Mouse (Mus musculus) T-helper 17 cell (primary cell): ENCODE data around the gene Lbh.

Experiments
- in situ Hi-C, 2 experiments: fragments of 300-600 bp; cut with MboI, MseI; formaldehyde crosslinking; loops; 1 replicate in 1 of 2; 2 replicates in 1 of 2; pipeline ENCODE4 v1.15.1; 2025; ENCODE audit warnings: high pct_unique_total_duplicates in 2 of 2

Lbh gene

DNA sequence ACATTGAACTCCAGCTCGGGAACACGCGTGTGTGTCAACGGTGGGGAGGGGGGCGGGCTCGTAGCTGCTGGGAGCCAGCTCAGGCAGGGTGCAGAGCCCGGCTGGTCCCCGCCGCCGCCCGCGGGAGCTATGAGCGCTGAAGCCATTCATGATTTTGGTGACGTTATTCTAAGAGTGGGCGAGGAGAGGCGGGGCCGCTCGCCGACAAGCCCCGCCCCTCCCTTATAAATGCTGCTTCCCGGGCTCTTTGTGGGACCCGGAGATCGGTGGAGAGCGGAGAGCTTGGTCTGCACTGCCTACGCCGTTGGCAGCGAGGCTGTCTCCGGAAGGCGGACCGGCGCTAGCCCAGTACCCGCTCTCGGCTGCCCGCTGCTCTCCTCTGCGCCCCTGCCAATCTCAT is at the start of gene Lbh:
TSS of gene Lbh (plus strand) at position 253 of the 400 bp plus-strand sequence.
- in situ Hi-C loops, result loop anchor here (5.0 to 10.0 kb wide), 3 partner anchors 89 to 189 kb away; partner anchors contain the start of gene Lclat1 (in 2 of the 2)

DNA sequence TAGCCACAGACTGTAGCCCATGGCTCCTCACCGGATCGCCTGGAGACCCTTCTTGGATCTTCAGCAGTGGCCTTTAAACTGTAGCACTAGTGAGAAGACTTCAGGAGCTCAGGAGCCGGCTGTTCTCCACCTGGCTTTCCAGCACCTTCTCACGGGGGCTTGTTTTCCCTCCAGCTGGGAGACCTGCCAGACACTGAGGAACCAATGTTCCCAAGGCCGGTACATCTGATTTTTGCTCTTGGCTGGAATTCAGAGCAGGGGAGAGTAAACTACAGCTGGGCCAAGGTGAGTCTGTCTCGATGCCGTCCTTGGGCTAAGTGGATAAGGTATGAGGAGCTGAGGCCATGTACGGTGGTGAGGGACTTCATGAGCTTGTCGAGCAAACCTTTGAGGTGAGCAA is 39.1 kb upstream of the Lbh start:
- in situ Hi-C loops, result loop anchor here in 1 of 2 experiments (10.0 kb wide), 1 partner anchor 406 kb away; no protein-coding TSS in a partner anchor

DNA sequence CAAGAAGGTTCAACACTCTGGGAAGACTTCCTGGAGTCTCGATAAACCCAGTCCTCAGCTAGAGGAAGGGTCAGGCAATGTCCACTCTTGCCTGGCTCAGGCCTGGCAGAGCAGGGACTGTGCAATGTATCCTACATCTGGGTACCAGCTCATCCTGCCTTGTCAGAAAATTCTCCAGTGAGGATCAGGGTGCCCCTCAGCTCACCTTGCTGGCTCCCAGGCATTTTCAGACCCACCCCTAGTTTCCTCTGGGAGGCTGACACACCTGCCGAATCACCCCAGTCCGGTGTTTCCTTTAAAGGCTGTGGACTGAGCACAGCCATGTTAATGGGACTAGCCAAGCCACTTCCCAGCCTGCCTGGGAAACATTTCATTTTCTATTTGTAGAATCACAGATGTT is 37.9 kb upstream of the Lbh start:
- in situ Hi-C loops, result no loop called here

DNA sequence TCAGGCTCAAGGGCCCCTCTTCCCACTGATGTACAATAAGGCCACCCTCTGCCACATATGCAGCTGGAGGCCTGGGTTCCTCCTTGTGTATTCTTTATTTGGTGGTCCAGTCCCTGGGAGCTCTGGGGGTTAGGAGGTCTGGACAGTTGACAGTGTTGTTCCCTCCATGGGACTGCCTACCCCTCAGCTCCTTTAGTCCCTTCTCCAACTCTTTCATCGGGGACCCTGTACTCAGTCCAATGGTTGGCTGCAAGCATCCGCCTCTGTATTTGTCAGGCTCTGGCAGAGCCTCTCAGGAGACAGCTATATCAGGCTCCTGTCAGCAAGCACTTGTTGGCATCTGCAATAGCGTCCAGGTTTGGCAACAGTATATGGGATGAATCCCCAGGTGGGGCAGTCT is 37.1 kb upstream of the Lbh start:
- in situ Hi-C loops, result no loop called here

DNA sequence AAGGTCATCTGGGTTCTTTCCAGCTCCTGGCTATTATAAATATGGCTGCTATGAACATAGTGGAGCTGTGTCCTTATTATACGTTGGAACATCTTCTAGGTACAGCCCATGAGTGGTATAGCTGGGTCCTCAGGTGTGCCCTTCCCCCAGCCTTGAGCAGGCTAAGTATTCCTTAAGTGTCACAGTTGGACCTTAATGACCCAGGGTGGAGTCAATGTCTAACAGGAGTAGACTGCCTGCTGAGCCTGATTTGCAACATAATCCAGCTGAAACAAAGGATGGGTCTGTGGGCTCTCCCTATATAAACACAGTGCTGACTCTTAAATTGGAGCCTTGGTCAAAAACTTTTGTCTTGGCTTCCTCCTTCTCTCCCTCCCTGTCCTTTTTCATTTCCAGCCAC is 36.3 kb upstream of the Lbh start:
- in situ Hi-C loops, result no loop called here

DNA sequence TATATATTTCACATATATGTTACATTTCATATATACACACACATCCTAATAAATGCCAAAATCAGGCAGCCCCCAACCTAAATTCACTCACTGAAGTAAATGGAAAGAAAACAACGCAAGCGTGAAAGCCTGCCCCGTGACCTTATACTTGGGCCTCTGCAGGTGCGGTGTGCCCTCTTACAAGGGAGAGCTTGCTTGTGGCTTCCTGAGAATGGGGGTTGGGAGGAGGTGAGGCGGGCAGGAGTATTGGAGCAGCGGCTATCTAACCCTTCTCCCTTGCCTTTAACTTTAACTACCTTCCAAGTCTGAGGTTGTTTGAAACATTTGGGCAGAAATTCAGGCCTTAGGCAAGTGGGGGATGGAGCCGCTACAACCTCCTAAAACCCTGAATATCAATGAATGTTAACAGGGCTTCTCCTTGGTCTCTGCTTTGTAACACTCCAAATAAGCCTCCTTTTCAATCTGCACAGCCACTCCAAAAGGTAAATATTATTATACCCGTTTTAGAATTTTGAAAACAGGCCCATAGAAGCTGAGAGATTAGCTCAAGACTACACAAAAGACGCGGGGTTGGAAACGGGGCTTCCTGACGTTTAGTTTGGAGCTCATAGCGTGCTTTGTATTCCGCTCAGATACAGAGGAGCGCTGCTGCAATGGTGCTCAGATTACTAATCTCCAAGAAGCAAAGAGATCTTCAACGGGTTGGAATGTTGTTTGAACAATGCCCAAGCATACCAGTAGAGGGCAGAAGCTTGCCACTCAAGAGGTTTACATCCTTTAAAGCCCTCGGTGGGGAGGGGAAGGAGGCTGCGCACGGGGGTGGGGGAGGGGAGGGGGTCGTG is 28.3 kb upstream of the Lbh start:
- in situ Hi-C loops, result loop anchor here in 1 of 2 experiments (5.0 kb wide), 1 partner anchor 308 kb away; no protein-coding TSS in a partner anchor

DNA sequence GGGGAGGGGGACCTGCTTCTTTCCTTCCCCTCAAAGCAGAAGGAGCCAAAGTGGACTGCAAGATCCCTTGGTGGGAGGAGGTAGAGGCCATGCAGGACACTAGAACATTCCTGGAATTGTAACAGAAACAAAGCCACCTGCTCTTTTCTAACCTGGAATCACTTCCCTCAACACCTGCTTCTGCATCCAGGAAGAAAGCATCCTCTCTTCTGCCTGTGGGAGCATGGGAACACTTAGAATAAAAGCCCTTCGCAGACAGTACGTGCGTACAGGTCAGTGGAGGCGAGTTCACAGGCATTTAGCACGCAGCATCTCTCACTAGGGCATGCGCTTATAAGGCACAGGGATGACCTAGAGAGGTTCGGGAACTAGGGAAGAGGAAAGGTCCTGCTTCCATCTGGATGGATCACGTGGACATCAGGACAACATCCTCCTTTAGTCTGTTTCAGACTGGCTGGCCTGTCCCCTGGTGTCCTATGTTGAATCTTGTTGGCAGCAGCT is 27.7 kb upstream of the Lbh start:
- in situ Hi-C loops, result loop anchor here in 1 of 2 experiments (5.0 kb wide), 1 partner anchor 307 kb away; no protein-coding TSS in a partner anchor

DNA sequence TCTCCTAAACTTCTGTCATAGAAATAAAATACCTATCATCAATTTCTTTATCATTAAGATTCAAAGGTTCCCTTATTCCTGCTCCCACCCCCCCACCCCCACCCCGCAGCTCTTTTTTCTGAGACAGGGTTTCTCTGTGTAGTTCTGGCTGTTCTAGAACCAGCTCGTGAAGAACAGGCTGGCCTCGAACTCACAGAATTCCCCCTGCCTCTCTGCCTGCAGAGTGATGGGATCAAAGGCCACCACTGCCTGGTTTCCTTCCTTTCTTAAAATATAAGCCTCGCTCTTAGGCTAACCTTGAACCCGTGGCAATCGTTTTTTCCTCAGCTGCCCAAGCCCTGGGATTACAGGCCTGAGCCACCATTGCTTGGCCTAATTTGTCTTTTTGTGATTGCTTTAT is 26.5 kb upstream of the Lbh start:
- in situ Hi-C loops, result loop anchor here in 1 of 2 experiments (5.0 kb wide), 1 partner anchor 306 kb away; no protein-coding TSS in a partner anchor

DNA sequence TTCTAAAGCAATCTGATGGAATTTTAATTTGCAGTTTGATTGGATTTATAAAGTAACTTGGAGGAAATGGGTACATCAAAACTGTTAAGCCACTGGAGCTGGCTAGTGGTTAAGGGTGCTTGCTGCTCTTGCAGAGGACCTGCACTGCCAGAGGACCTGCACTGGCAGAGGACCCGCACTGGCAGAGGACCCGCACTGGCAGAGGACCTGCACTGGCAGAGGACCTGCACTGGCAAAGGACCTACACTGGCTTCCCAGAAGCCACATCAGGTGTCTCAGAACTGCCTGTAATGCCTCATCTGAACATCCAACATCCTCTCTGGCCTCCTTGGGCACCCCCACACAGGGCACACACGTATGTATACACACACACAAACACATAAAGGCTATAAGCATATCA is 22.6 kb upstream of the Lbh start:
- in situ Hi-C loops, result no loop called here

DNA sequence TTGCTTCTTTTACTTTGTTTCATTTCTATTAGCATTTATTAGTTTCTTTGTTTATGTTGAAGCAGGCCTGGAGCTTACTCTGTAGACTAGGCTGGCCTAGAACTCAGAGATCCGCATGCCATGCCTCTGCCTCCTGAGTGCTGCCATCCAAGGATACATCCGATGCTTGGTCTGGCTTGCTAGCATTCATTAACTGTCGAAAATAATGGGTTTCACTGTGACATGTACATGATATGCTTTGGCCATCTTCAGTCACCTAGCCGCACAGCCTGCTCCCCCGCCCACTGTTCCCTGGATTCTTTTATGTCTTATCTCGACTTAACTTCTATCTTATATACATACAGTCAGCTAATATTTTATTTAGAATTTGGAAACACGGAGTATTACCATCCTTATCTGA is 21.0 kb upstream of the Lbh start:
- in situ Hi-C loops, result no loop called here

DNA sequence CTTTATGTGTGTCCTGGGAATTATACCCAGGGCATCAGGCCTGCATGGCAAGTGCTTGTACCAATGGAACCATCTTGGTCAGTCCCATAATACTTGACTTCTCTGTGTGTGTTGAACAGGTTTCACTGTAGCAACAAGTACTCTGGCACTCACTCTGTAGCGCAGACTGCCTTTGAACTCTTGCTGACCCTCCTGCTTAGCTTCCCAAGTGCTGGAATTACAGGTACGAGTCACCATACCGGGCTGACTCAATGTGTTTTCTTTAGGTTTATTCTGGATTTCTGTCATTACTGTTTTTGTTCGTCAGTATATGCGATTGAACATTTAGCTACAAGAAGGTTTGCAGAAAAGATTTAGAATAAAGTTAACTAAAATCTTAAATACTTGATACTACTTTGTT is 20.1 kb upstream of the Lbh start:
- in situ Hi-C loops, result no loop called here

DNA sequence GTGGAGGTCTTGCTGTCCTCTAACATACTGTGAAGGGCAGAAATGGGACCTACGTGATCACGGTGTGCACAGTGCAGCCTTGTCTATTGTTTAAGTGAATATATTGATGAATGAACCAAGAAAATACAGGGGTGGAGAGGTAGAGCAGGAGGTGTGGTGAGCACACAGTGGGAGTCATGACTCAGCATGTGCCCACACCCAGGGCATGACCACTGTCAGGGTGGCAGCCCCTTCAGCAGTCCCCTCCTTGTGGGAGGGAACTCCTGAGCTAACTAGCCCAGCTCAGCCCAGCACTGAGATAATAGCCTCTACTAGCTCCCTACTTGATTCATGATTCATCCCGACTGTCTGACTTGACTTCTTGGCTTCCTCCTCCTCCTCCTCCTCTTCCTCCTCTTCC is 19.3 kb upstream of the Lbh start:
- in situ Hi-C loops, result no loop called here

DNA sequence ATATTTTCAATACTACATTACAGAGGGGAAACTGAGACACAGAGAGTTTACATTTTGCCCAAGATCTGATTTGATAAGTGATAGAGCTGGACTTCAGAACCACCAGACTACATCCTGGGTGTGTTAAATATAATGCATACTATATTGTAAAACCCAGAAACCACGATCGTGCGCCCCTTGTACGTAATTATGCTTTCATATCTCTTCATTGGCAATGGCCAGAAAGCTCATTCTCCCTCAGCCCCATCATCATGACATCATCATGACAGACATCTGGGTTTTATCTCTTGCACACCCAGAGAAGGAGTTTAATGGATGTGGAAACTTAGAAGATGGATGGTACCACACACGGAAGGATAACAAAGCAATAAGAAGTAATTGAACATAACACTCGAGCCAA is 17.1 kb upstream of the Lbh start:
- in situ Hi-C loops, result loop anchor here (5.0 kb wide), 2 partner anchors 91 to 296 kb away; no protein-coding TSS in a partner anchor

DNA sequence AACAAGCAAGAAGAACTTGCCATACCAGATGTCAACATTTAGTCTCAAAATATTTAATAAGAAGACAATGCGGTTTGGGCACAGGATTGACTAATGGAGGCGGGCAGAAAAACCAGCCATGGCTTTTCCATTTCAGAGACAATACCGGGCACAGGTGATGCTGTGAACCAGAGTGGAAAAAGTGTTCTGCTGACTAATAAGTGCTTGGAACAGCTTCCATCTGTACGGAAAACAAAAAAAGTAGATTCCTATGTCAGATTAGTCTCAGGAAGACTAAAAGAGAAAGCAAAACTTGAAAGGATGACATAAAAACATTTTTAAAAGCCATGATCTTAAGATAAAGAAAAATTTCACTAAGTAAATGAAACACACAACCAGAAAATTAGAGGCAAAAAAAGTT is 16.4 kb upstream of the Lbh start:
- in situ Hi-C loops, result loop anchor here (5.0 kb wide), 2 partner anchors 91 to 296 kb away; no protein-coding TSS in a partner anchor

DNA sequence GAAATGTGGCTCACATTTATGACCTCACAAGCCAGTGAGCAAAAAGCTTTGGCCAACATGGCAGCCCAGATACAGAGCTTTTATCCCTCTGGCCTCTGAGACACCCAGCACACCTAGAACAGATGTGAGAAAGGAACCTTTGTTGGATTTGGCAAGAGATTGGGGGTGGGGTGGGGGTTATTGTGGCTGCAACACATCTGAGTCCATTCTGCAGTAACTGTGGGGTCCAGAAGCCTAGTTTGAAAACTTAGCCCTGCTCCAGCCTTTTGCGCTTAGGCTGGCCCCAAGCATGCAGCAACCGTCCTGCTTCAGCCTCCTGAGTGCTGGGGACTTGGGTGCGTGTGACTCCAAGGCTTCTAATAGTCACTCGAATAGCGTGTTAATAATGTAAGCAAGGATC is 14.8 kb upstream of the Lbh start:
- in situ Hi-C loops, result loop anchor here (5.0 kb wide), 2 partner anchors 89 to 294 kb away; no protein-coding TSS in a partner anchor

DNA sequence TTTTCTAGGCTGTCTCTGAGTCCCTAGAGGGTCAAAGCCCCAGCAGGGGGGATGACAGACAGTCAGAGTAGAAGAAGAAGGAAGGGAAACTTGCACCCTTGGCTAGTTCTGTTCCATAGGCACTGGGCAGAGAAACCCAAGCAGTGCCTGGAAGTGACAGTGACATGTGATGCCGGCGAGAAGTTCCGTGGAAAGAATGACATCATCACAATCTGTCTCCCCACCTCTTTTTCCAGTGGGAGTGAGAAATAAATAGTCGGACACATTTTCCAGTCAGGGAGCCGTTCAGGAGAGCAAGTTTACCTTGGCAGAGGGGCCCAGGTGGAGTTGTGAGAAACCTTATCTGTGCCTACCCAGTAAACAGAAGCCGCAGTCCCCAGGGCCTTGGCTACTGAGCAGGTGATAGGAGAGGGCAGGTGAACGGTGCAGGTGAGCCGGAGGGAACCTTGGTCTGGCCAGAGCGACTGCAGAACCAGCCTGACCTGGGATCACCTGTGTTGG is 14.1 kb upstream of the Lbh start:
- in situ Hi-C loops, result loop anchor here (5.0 kb wide), 2 partner anchors 88 to 293 kb away; no protein-coding TSS in a partner anchor

DNA sequence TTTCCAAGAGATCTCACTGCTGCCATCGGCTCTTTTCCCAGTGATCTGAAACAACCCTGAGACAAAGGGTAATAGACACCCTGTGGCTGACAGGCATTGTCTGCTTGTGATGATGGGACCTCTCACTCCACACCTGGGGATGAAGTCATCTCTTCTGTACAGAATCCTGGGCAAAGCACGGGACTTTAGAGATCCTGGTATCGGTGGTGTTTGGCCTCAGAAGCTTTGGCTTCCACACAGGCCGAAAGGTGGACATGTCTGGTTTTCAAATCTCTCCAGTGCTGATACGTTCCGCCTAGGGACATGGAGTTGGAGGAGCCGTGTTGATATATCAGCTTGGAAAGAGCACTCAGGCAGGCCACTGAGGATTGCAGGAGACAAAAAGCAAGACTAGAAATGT is 13.2 kb upstream of the Lbh start:
- in situ Hi-C loops, result loop anchor here (5.0 kb wide), 2 partner anchors 87 to 292 kb away; no protein-coding TSS in a partner anchor

DNA sequence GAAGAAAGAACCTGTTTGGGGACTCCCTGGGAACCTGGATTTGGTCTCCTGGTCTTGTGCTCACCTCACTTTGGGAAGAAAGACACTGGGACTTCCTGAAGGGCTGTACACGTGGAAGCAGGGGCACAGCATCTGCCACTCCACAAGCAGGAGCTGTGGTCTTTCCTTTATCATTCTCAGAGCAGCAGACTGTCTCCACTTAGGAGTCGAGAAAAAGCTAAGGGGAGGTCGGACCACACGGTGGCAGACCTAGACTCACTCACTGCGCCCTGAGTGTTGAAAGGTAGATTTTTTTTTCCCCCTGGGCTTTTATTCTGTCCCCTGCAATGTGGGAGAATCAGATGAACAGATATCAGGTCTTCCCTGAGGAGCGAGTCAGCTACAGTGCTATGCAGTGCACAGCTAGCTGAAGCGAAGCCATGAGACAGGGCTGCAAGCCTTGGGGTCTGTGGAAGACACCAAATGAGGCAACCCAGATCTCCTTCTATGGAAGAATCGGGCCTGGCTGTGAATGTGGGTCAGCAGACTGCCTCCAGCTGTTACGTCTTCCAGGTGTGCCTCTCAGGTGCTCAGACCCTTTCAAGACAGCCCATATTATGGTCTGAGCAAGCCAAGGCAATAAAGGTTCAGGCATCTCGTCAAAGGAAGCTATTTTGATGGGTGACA is 11.7 kb upstream of the Lbh start:
- in situ Hi-C loops, result no loop called here

DNA sequence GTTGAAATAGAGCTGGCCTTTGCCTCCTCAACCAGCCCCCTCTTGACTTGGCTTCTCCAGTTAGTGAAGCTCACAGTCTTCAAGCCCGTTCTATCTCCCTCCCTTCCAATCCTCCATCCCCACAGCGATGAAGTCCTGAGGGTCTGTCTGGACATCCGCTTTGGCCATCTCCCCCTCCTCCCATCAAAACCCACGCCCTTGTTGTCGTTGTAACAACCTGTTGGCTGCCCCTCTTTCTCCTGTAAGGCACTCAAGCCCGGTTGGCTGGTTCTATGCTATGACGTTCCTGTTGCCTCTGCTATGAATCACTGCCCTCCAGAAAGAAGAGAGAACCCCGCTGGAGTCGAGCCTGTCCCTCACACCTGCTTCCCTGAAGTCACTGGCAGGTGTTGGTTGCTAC is 10.9 kb upstream of the Lbh start:
- in situ Hi-C loops, result no loop called here

DNA sequence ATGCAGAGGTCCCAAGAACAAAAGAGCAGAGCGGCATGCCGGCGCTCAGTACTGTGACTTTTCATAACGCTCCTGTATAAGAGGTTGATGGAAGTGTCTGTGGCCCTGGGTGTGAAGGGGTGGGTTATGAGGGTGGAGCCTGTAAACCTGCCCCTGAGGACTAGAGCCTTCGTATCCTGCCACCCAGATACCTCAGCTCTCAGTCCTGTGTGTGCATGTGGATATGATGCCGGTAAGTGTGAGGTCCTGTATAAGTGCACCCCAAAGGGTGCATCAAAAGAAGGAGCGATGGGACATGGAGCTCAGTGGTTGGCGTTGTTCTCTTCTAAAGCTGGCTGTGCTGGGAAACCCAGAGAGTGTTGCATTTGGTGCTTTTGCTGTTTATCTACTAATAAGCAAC is 10.3 kb upstream of the Lbh start:
- in situ Hi-C loops, result no loop called here

DNA sequence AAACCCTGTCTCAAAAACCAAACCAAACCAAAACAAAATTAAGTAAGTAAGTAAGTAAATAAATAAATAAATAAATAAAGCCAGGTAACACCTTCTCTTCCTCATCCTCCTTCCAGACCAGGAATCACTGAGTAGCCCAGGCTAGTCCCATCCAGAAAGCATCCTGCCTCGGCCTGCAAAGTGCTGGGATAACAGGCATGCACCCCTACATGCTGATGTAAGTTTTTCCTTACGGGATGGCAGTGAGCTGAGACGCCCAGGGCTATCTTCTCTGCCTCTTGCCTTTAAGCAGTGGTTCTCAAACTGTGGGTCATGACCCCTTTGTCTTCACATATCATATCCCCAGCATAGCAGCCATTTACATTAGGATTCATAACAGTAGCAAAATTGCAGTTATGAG is 9.5 kb upstream of the Lbh start:
- in situ Hi-C loops, result no loop called here
